Mouse (Mus musculus): ENCODE results near the gene Sptb.

Gene Sptb

DNA sequence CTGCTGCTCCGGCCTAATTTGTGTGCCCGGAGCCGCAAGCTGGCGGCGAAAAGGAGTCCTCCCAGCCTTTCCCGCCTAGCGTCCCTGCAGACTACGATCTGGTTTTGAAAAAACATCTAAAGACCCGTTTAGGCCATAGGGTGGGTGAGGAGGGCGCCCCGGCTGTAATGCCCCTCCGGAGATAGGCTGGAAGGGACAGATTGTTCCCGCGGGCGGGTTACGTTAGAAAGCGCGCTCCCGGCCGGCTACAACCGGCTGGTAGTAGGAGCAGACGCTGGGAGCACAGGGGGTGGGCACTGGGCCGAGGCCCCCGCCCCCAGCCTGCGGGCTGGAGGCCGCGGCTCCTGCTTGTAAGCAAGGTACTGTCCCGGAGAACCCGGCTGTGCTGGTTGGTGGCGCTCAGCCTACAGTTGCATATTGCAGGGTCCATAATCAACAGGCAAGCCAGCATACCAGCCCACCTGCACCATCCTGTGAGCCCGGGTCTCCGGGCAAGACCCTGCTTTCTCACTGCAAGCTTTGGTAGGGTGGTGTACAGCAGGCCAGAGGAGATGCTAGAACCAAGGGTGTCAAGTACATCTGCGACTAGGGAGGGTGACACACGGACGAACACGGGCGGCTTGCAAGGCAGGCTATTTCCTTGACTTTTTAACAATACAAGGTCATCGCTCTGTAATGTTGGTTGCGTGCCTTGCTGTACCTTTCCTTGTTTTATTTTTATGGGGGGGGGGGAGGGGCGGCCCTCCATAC, at the start of gene Sptb:
Gene Sptb (minus strand): TSS at position 197 of the 750 bp plus-strand sequence.
- peak; percentile 67 for DNase-seq (ENCODE audit: extremely low spot score, low spot score)

GRCm38 (mm10) chr12:76752652-76753318, 42.4 kb upstream of the Sptb start:
- peak; percentile 26 for DNase-seq (ENCODE audit: extremely low spot score, low spot score)

DNA sequence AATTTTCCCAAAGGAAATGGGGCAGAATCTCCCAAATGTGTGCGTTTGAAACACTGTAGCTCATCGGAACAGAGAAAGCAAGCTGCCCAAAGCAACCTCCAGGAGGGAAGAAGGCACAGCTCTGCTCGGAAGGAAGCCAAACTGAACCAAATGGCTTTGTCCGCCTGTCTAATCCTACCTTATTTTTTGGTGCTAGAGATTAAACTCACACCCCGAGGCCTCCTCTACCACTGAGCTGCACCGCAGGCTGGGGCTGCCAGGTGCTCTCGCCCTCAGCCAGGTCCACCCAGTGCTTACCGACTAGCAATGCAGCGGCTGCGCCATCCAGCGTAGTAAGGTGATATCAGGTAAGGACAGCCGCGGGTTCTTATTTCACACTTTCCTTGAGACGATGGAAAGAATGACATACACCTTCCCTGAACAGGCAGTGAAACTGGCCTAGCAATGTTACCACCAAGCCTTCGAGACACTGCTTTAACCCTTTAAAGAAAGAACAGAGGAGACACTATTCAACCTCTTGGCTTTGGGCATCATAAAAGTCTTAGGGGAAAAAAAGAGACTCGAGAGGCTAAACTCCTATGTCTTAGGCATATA, 40.6 kb upstream of the Sptb start:
- DNase-seq (ENCODE audit: extremely low spot score, low spot score): no peak

DNA sequence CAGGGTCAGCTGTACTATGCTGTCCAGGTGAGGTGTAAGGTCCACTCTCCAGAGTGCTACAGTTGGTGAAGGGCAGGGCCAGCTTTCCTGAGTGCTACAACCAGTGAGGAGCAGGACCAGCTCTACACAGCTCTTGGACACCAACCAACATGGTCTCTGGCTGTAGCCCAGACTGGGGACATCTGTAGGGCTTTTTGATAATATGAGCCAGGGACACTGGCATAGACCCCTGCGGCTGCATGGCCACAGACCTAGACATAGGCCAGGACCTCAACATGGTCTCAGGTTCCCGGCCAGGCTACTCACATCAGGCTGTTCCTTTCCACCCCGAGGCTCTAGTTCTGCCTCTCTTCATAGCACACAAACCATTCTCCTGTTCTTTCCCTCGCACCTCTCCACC, 17.6 kb upstream of the Sptb start:
- no peak for DNase-seq (ENCODE audit: extremely low spot score, low spot score)

DNA sequence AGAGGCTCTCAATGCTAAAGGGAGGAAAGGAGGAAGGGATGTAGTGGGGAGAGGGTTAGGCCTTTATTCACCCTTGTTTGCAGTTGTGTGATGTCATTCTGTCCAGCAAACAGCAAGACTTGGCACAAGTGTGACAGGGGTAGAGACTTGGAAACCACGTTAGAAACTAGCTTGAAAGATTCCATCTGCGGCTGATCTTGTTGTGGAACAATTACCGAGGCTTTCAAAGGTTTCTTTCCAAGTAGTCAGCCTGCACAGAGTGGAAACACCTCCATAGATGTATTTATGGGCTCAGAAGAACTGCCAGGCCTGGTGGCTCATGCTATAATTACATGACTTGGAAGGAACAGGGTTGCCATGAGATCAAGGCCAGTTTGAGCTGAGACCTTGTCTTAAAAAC, 11.7 kb upstream of the Sptb start:
- DNase-seq (ENCODE audit: extremely low spot score, low spot score): no peak

DNA sequence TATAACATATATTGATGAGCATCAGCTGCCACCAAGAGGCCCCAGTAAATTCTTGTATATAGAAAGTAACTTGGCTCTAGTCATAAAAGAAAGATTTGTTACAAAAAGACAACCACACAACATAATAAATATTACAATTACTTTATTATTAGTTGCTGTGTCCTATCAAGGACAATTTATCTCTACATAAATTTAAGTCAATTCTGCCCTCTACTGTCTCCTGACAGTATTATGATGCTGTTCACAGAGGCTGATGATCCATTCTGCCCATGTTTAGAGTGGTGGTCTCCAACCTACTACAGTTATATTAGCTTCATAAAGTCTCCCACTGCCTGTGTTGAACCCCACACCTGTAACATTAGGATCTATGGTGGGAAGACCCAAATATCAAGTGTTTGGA, 10.2 kb upstream of the Sptb start:
- no peak for DNase-seq (ENCODE audit: extremely low spot score, low spot score)

DNA sequence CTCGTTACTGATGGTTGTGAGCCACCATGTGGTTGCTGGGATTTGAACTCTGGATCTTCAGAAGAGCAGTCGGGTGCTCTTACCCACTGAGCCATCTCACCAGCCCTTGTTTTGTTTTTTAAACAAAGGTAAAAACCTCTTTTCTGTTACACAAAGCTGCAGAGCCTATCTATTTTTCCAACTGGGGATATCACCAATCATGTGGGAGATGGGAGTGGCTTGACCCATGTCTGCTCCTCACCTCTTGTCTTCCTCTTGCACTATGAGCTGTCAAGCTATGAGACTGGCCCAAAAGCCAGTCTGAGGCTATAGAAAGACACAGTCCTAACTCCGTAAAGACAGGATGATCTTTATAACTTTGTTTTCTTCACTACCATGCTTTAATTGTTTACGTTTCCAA, 8.0 kb upstream of the Sptb start:
- no peak for DNase-seq (ENCODE audit: extremely low spot score, low spot score)

- DNase-seq (ENCODE audit: extremely low spot score, low spot score): peak; percentile 68
These were observed 474 bp downstream of the Sptb start for GRCm38 (mm10) chr12:76709795-76710350.

DNA sequence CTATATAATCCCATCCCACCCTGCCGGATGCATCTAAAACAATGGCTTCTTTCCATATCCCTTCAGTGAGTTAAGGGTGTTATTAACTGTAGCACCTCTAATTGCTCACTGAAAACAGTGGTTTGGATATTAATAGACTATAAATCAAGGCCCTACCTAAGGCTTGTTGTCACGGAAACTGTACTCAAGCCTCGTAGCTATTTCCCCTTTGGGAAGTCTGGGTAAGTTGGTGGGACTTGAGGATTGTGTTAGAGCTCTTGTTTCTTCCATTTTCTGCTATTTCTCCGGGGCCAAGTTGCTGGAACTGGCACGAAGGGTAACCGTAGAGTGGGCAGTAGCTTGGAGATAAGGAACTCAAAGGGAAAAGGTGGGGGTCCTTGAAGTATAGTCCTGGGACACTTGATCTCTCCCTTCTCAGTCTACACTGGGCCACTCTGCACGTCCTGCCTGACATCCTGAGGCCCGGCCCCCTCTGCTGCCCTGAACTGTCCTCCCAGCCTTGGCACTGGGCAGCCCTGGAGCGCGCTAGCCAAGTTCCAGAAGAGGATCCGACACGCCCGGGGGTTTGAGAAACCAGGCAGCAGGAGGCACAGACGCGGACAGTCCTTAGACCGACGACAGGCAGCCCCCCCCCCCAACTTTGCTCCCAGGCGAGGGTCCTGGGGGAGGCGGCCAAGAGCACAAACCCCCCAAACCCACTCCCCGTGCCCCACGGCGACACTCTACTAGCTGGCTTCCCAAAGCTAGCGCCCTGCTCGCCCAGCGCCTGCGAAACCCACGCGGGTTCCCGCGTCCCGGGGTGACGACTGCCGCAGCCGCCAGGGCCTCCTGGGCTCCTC, 1.2 kb downstream of the Sptb start:
- DNase-seq (ENCODE audit: extremely low spot score, low spot score): peak; percentile 50

- DNase-seq (ENCODE audit: extremely low spot score, low spot score): no peak
These were observed 2.2 kb downstream of the Sptb start for GRCm38 (mm10) chr12:76708181-76708580.

DNA sequence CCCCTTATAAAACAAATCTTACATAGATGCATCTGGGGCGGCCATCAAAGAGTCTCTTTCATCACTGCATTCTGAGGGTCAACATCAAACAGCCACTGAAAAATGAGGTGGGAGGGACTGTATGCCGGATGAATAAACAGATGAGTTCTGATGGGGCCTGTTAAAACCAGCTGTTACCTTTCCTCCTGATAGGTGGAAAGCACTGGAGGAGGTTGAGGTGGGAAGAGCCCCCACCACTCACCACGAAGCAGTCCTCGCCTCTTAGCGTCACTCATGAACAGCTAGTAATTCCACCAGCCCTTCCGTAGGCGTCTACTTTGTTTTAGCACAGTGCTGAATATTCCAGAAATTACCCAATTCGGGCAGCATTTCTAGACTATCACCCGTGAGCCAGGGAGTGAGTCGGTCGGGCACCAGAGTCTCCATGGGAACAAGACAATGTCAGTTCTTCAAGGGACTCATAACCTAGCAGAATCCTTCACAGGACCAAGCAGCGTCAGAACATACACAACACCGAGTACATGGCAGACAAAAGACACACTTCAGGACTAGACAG, 13.9 kb downstream of the Sptb start:
- no peak for DNase-seq (ENCODE audit: extremely low spot score, low spot score)

DNA sequence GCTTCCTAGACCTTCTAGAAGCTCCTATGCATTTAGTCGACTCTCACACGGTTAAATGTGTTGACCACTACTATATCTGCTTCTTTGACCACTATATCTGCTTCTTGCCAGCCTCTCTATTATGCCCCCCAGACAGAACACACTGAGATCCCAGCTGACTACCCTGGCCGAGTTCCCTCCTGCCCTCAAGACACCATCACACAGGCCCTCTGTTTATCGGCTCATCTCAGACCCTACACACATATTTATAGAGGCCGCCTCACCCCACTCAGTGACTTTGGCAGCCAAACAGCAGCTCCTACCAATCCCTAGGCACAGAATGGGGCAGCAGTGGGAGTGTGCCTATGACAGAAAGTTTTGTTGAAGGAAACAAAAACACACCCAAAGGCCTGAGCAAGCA, 14.6 kb downstream of the Sptb start:
- DNase-seq (ENCODE audit: extremely low spot score, low spot score): no peak

DNA sequence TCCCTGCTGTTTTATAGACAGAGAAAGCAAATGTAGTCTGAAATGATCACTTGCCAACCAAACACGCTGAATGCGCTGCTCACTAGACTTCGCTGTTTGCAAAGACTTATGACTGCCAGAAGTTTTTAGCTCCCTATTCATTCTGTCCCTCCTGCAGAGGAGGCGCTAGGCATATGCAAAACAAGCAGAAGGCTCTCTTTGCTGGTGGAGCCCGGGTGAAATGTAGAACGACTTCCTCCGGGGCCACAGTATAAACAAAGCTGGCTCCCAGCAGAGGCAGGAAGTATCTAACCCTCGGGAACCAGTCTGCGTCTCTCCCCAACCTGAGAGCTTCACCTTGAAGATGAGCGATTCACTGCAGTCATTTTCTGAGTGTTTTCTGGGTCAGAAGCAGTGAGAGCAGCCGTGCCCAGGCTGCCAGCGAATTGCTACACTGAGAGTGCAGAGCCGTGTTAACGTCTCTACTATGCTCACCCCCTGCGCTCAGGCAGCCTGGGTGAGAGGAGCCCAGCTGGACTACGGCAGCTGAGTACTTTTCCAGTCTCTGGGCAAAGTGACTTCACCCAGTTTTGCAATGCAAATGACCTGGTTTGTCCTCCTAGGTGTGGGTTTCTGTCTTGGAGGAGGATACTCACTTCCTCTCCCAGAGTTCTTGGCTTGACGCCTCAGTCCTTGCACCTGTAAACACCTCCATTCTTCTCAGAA, 15.4 kb downstream of the Sptb start:
- DNase-seq (ENCODE audit: extremely low spot score, low spot score): peak; percentile 46

DNA sequence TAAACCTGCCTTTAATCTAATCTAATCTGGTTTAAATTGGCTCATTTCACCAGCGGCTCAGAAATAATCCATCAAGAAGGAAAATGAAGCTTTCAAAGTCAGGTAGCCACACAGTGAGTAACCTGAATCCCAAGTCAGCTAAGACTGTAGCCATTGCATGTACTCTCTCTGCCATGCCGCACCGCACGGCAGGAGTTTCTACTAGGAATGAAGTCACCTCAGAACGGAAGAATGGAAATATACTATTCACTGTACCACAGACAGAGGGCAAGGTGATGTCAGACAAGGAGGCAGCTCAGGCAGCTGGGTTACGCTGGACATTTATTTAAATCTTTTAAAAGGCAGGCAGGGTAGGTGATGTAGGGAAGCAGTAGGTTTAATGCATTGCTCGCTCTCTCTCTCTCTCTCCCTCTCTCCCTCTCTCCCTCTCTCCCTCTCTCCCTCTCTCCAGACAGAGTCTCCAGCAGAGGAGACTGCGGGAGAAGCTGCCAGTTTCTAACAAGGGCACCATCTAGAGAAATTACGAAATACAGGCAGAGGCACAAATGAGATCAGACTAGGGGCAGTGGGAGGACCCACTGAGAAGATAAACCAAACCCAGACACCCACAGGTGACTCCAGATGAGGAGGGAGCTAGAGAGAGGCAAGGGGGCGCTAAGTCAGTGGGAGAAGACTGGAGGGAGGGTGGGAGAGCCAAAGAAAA, 22.7 kb downstream of the Sptb start:
- no peak for DNase-seq (ENCODE audit: extremely low spot score, low spot score)

GRCm38 (mm10) chr12:76685647-76686046, 24.7 kb downstream of the Sptb start:
- no peak for DNase-seq (ENCODE audit: extremely low spot score, low spot score)

GRCm38 (mm10) chr12:76684493-76684892, 25.9 kb downstream of the Sptb start:
- DNase-seq (ENCODE audit: extremely low spot score, low spot score): no peak

DNA sequence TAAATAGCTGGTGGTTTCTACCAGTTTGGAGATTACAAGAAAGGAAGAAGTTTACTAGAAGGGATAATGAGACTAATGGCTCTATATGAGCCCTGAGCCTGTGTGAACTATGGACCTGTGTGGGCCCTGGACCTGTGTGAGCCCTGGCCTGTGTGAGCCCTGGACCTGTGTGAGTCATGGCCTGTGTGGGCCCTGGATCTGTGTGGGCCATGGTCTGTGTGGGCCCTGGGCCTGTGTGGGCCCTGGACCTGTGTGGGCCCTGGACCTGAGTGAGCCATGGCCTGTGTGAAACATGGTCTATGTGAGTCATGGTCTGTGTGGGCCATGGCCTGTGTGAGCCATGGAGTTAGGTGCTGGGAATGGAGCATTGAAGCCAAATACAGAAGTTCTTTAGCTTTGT, 28.4 kb downstream of the Sptb start:
- no peak for DNase-seq (ENCODE audit: extremely low spot score, low spot score)

- DNase-seq (ENCODE audit: extremely low spot score, low spot score): no peak
These were observed 33.3 kb downstream of the Sptb start for GRCm38 (mm10) chr12:76677068-76677467.

DNA sequence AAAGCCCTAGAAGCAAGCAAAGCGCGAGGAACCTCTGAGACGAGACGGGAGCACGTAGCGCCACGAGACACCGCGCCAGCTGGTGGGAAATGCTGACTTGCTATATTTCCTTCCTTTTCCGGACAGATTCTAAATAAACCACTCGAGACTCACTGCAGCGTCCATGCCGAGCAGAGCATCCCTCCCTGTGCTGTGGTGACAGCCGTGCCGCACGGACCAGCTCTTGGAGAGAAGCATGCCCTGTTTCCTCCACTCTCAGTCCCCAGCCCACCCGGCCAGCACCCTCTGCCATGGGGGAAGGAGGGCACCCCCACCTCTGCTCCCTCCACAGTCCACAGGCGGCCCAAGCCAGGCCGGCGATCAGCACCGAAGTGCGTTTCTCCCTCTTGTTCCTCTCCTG, 33.9 kb downstream of the Sptb start:
- no peak for DNase-seq (ENCODE audit: extremely low spot score, low spot score)

GRCm38 (mm10) chr12:76675364-76675763, 35.0 kb downstream of the Sptb start:
- no peak for DNase-seq (ENCODE audit: extremely low spot score, low spot score)
